Mouse (Mus musculus) cerebellum, adult 9-11 months (tissue): ENCODE results near the gene Klk1b27.
"Not testable (repeated sequence)": the region's sequence is repeated elsewhere in the genome, so short reads cannot be mapped to it uniquely, and the experiment has no call there.

Source experiments
- DNase-seq: peaks from one replicate; pipeline ENCODE4 v3.0.0; 2022

Klk1b27 gene

DNA sequence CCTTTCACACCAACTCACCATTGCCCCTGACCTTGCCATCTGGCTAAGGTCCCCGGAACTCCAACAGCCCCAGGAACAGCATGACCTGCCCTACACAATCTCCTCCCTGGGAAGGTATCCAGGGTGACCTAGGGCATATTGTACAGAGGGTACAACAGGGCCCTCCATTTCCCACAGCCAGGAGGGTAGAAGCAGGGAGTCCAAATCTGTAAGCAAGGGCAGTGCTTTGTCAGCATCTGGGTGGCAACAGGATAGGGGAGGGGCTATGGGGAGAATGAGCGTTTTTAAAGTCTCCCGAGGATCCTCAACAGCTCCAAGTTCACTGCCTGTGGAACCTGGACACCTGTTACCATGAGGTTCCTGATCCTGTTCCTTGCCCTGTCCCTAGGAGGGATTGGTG, at the start of gene Klk1b27:
Gene Klk1b27, plus strand, starts transcription at position 301 of the 400 bp plus-strand sequence.
- not testable (repeated sequence) for DNase-seq

DNA sequence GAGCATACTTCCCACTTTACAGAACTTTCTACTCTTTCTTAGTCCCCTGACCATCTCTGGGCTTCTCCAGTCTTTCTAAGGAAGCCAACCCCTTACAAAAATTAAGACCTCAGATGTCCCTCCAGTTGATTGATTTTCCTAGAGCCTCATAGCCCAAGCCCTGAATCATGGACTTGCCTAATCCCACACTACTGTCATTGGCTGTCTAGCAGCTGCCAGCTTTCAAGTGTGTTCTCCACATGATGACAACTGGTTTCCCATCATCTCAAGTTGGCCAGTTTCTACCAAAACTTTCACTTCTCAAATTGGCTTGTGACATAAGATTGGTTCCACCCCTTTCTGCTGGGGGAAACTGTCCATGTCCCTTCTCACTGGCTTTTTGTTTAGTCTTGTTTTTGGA, 47.2 kb upstream of the Klk1b27 start:
- DNase-seq: no peak

DNA sequence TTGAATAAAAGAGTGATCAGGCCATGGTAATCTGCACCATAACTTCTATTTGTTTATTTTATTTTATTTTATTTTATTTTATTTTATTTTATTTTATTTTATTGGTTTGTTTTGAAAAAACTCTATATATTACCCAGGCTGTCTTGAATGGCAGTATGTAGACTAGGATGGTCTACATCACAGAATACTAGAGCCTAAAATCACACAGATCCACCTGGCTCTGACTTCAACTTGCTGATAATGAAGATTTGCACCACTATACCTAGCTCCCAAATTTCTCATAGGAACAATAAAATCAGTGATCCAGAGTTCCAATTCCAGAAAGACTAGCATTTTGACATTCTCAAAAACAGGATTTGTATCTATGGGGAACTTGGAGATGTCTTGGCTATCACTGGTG, 40.2 kb upstream of the Klk1b27 start, which contains the start of gene Klk1b26:
Gene Klk1b26, plus strand, starts transcription at position 301 of the 400 bp plus-strand sequence.
- DNase-seq: not testable (repeated sequence)

DNA sequence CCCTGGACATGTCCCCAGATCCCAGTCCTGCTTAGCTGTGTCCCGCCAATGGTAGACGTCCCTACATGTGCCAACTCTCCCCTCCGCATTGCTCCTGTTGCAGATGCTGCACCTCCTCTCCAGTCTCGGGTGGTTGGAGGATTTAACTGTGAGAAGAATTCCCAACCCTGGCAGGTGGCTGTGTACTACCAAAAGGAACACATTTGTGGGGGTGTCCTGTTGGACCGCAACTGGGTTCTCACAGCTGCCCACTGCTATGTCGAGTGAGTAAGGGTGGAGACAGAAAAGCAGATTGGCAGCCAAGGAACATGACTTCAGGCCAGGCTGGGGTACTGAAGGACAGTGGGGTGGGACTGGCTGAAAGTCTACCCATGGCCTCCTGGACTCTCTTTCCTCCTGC, 37.4 kb upstream of the Klk1b27 start:
- not testable (repeated sequence) for DNase-seq

DNA sequence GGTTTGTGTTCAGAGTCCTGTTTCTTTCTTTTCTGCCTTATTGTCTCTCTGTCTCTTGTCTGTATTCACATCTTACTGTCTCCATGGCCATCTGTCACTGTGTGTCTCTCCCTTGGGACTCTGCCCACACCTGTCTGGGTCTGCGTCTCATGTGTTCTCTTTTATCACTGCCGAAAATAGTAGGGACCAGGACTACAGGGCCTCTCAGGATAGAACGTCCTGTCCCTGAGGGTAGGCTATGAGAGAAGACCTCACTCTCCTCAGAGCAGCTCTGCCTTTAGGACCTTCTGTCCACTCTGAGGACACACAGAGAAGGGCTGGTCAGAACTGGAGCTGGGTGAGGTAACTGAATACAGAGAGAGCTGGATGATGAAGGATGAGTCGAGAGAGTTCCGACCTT, 37.0 kb upstream of the Klk1b27 start:
- DNase-seq: no peak

DNA sequence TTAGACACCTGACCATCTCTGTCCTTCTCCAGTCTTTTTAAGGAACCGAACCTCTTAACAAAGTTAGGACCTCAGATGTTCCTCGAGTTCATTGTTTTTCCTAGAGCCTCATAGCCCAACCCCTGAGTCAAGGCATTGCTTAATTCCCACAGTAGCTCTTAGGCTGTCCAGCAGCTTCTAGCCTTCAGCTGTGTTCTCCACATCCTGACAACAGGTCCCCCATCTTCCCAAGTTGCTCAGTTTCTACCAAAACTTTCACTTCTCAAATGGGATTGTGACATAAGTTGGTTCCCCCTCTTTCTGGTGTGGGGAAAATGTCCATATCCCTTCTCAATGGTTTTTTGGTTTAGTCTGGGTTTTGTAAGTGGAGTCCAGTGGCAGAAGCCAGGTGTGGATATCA, 20.0 kb downstream of the Klk1b27 start:
- DNase-seq: no peak

DNA sequence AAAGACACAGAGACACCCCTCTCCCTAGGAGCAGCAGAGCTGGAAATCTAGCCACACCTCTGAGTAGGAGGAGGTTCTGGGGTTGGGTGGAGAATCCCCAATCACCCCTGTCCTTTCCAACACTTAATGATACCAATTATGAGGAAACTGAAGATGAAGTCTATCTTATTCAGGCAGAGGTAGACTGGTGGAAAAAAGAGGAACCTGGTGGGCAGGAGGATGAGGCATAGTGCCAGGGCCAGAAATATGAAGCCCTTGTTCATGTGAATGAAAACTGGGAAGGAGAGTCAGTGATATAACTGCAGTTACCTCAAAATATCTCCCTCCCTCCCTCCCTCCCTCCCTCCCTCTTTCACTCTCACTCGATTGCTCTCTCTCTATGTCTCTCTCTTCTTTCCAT, 25.6 kb downstream of the Klk1b27 start:
- no peak for DNase-seq

DNA sequence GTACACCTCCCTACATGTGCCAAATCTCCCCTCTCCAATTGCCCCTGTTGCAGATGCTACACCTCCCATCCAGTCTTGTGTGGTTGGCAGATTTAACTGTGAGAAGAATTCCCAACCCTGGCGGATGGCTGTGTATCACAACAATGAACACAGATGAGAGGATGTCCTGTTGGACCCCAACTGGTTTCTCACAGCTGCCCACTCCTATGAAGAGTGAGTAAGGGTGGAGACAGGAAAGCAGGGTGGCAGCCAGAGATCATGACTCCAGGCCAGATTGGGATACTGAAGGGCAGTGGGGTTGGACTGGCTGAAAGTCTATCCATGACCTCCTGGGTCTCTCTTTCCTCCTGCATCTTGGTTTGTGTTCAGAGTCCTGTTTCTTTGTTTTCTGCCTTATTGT, 44.0 kb downstream of the Klk1b27 start:
- DNase-seq: no peak

DNA sequence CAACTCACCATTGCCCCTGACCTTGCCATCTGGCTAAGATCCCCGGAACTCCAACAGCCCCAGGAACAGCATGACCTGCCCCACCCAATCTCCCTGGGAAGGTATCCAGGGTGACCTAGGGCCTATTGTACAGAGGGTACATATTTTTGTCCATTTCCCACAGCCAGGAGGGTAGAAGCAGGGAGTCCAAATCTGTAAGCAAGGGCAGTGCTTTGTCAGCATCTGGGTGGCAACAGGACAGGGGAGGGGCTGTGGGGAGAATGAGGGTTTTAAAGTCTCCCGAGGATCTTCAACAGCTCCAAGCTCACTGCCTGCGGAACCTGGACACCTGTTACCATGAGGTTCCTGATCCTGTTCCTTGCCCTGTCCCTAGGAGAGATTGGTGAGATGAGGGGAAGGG, 49.9 kb downstream of the Klk1b27 start, which contains the start of gene Klk1b21:
Gene Klk1b21, plus strand, starts transcription at position 301 of the 400 bp plus-strand sequence.
- not testable (repeated sequence) for DNase-seq
